Mouse (Mus musculus) kidney, postnatal 25 days (tissue): ENCODE measurements around the gene Ice1.

Experiments
- DNase-seq, 2 experiments: peaks; one replicate each; pipeline ENCODE4 v3.0.0; 2021; ENCODE audit warnings: mixed read lengths in 2 of 2

The Ice1 gene

GRCm38 (mm10) chr13:70553456-70553855 is 84.0 kb downstream of the Ice1 start:
- no peak for DNase-seq

- no peak for DNase-seq
These were observed 90.0 kb downstream of the Ice1 start for GRCm38 (mm10) chr13:70547457-70547856.

- DNase-seq, result no peak
These were observed 92.2 kb downstream of the Ice1 start for GRCm38 (mm10) chr13:70545261-70545660.

GRCm38 (mm10) chr13:70539842-70540241 is 97.6 kb downstream of the Ice1 start:
- DNase-seq, result no peak

GRCm38 (mm10) chr13:70533412-70533811 is 104.0 kb downstream of the Ice1 start:
- no peak for DNase-seq

GRCm38 (mm10) chr13:70532719-70533118 is 104.7 kb downstream of the Ice1 start:
- DNase-seq, result no peak

- DNase-seq, result no peak
These were observed 119.8 kb downstream of the Ice1 start for GRCm38 (mm10) chr13:70517651-70518050.

- no peak for DNase-seq
These were observed 122.4 kb downstream of the Ice1 start for GRCm38 (mm10) chr13:70515004-70515403.

GRCm38 (mm10) chr13:70510199-70510598 is 127.2 kb downstream of the Ice1 start:
- no peak for DNase-seq

- DNase-seq, result no peak
These were observed 127.9 kb downstream of the Ice1 start for GRCm38 (mm10) chr13:70509375-70510016.

- DNase-seq, result no peak
These were observed 128.6 kb downstream of the Ice1 start for GRCm38 (mm10) chr13:70508708-70509374.
